In the genomic region with DNA sequence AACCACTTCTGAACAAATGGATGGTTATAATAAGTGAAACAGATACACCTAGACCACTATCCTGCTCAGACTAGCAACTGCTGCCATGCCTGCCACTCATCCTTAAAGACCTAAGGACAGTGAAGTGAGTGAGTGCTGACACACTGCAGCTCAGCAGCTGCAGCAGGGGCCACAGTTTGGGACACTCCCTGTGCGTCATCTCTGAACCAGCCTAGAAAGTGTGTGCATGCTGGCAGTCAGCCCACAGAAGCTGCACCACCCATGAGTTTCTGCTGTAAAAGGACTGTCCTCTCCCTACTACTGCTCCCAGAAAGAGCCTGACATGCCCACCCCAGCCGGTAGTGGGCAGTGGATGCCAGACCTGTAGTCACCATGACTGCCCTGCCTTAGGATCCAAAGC, we compare ENCODE assay signal across 31 mouse cellular contexts. TPM values are rescaled to one million over a fixed set of nuclear protein-coding genes. Genes with fewer than 3 reads are reported as not detected.
A peak's percentile ranks its signal among the peaks of the same experiment; 100 is the strongest.
DNase-seq lines count a peak whose midpoint lies in the region; TF ChIP-seq lines count a peak whose summit lies in the region.
"Had no signal": no experiment of that assay in that cellular context is flagged by ENCODE, and none has a peak within 500 bp of the region (broad histone marks: within the 10 kb centered on the region; RNA-seq: fewer than 3 reads in every experiment).

No protein-coding gene starts in this region.

- no peaks in the 10 kb centered on the region for H3K36me3 ChIP-seq in C2C12 (ENCODE audit: control insufficient read depth, insufficient read depth)
- H3K36me3 ChIP-seq in myocyte (ENCODE audit: control insufficient read depth, insufficient read depth): no peaks in the 10 kb centered on the region
- H3K36me3 ChIP-seq: embryonic facial prominence, embryonic 13.5 days; heart, embryonic 13.5 days; hindbrain, embryonic 10.5 days; hindbrain, embryonic 15.5 days; kidney, embryonic 15.5 days; limb, embryonic 13.5 days; neural tube, embryonic 15.5 days had no signal

- H3K4me2 ChIP-seq in myocyte (ENCODE audit: low read depth): no peak overlapping the region
- H3K4me2 ChIP-seq: embryonic facial prominence, embryonic 13.5 days; heart, embryonic 13.5 days; hindbrain, embryonic 15.5 days; kidney, embryonic 15.5 days; limb, embryonic 13.5 days; liver, embryonic 11.5 days; neural tube, embryonic 15.5 days had no signal

- H3K4me3 ChIP-seq in C2C12 (ENCODE audit: insufficient read depth, poor library complexity, severe bottlenecking) (no peak overlapping the region), myocyte (no peak overlapping the region)
- H3K4me3 ChIP-seq: embryonic facial prominence, embryonic 13.5 days; erythroblast, embryonic 14.5 days; heart, adult 2 months; heart, embryonic 13.5 days; hindbrain, embryonic 10.5 days; hindbrain, embryonic 15.5 days; kidney, embryonic 15.5 days; layer of hippocampus, adult 2 months; limb, embryonic 13.5 days; neural tube, embryonic 15.5 days had no signal

- H3K79me2 ChIP-seq in C2C12 (ENCODE audit: control insufficient read depth, insufficient read depth) (no peaks in the 10 kb centered on the region), myocyte (ENCODE audit: control insufficient read depth, insufficient read depth) (no peaks in the 10 kb centered on the region)

- peak; percentile 35 for TF ChIP-seq CTCF in C2C12 (IDR thresholded peaks at IDR 0.05; ENCODE audit: control insufficient read depth, insufficient read depth, insufficient read length)

- no peak for TF ChIP-seq POLR2A in myocyte (IDR thresholded peaks at IDR 0.05; ENCODE audit: insufficient read length, low read depth)

- H3K27me3 ChIP-seq in C2C12 (ENCODE audit: control insufficient read depth, insufficient read depth, insufficient read length): no peaks in the 10 kb centered on the region
- no peaks in the 10 kb centered on the region for H3K27me3 ChIP-seq in myocyte (ENCODE audit: control insufficient read depth, insufficient read depth, insufficient read length)
- H3K27me3 ChIP-seq: embryonic facial prominence, embryonic 13.5 days; heart, embryonic 13.5 days; hindbrain, embryonic 15.5 days; kidney, embryonic 15.5 days; limb, embryonic 13.5 days; neural tube, embryonic 15.5 days had no signal

- H3K79me3 ChIP-seq in C2C12 (ENCODE audit: low read depth): no peaks in the 10 kb centered on the region

- H3ac ChIP-seq in C2C12 (ENCODE audit: control insufficient read depth, insufficient read length, low read depth) (no peak overlapping the region), myocyte (ENCODE audit: control insufficient read depth, insufficient read length) (no peak overlapping the region)

- DNase-seq in adrenal gland, postnatal 14 days: peak; percentile 6
- DNase-seq in adrenal gland, adult 18-20 months (ENCODE audit: low spot score in 2 of 2): no peak
- DNase-seq in 3134 (ENCODE audit: extremely low read depth, insufficient read length, low spot score): peak; percentile 26
- no peak for DNase-seq in yolk sac, embryonic 10.5 days (ENCODE audit: low spot score)
- DNase-seq in kidney, adult 9 months: no peak
- DNase-seq: cerebellum, adult 11 months; cerebellum, adult 9-11 months; embryo, embryonic 11 days; heart, adult 2 months; kidney, adult 11 months; kidney, postnatal 25 days; liver, postnatal 0 days; midbrain, embryonic 14.5 days; retina, postnatal 1 day; right cerebral cortex, postnatal 14 days; thymus, postnatal 14 days had no signal

TF ChIP-seq in C2C12, 6 proteins besides CTCF, POLR2A, EP300 and RAD21:
- TF ChIP-seq FOSL1 (IDR thresholded peaks at IDR 0.05; ENCODE audit: insufficient read depth, low read length, poor library complexity, severe bottlenecking): no peak
- peak; percentile 87 for TF ChIP-seq MYOD1 (IDR thresholded peaks at IDR 0.05; ENCODE audit: control insufficient read depth, insufficient read length, low read depth)
- TF ChIP-seq USF1 (IDR thresholded peaks at IDR 0.05; ENCODE audit: low read depth): no peak

TF ChIP-seq in myocyte, 11 proteins besides CTCF, POLR2A, EP300 and RAD21:
- TF ChIP-seq MYOG (IDR thresholded peaks at IDR 0.05; ENCODE audit: control insufficient read depth in 1 of 3, insufficient read depth in 1 of 3, insufficient read length in 2 of 3, low read depth in 2 of 3): peak; percentile 88 to 97 (median 92)
- TF ChIP-seq MYOD1 (IDR thresholded peaks at IDR 0.05; ENCODE audit: control insufficient read depth in 1 of 3, insufficient read length in 2 of 3, low read depth in 2 of 3): peak in 2 of 3 experiments; percentile 91 to 97
- no peak for TF ChIP-seq MAX (IDR thresholded peaks at IDR 0.05; ENCODE audit: low read depth)
- TF ChIP-seq E2F4 (IDR thresholded peaks at IDR 0.05; ENCODE audit: insufficient read depth): no peak
- no peak for TF ChIP-seq SRF (IDR thresholded peaks at IDR 0.05; ENCODE audit: control insufficient read depth, insufficient read length, low read depth)
- peak; percentile 79 for TF ChIP-seq TCF3 (IDR thresholded peaks at IDR 0.05; ENCODE audit: insufficient read length, low read depth)
- peak; percentile 78 for TF ChIP-seq TCF12 (IDR thresholded peaks at IDR 0.05; ENCODE audit: insufficient read depth, poor library complexity, severe bottlenecking)

RNA-seq across cellular contexts. Expression of a gene that starts 56.3 kb away (rescaled TPM):
- 6.1 and 6.7 TPM in 2 replicates for total RNA-seq in adrenal gland, postnatal 14 days (2021)
- 1 to 10 TPM; 3.1 to 4.4 TPM for total RNA-seq in adrenal gland, adult 18-20 months (2021)
- 0.75 TPM for polyA plus RNA-seq in C2C12 (2012; fragmentation: generic; extraction: Trizol)
- polyA plus RNA-seq in myocyte (2012; fragmentation: generic; extraction: Trizol): 3.1 TPM
- total RNA-seq: MEL; monocyte, adult 5-6 weeks had no signal
- polyA plus RNA-seq: erythroblast, embryonic 14.5 days; macrophage had no signal

Comparison
In these comparisons a context has a peak if more than half of its experiments do, and no peak if none do; other contexts are left out.
1. DNase-seq: peak in adrenal gland, postnatal 14 days (single experiment) and 3134 (single experiment); none in adrenal gland, adult 18-20 months (0 of 2), yolk sac, embryonic 10.5 days (single experiment) and kidney, adult 9 months (single experiment).